Mouse (Mus musculus) MEL (cell line): ENCODE measurements at regions not wholly inside any gene's neighbourhood (a gene's known extent, or its start where the extent isn't known, plus 50 kb on each side); places are given as distances from the start of the nearest gene placed in this dataset.

ENCODE experiments used
- DNase-seq: peaks from one replicate; pipeline ENCODE4 v3.0.0; 2011; ENCODE audit warnings: low read depth, low spot score
- H3K27ac ChIP-seq: 2 replicates; pipeline ENCODE4 v1.5.1; 2012; ENCODE audit warnings: low read depth, mild to moderate bottlenecking, control low read depth, low read length, moderate library complexity; ENCODE audit not compliant: control insufficient read depth
- H3K27me3 ChIP-seq, 2 experiments: fragments of 150-350 bp in 1 of 2; sonication (generic) in 1 of 2; 2 replicates each; pipeline ENCODE4 v1.6.1; 2012; ENCODE audit warnings: low read length in 2 of 2, mild to moderate bottlenecking in 2 of 2, improper control_type of control experiment in 1 of 2, moderate library complexity in 1 of 2; ENCODE audit not compliant: insufficient read depth in 2 of 2, control insufficient read depth in 1 of 2
- H3K36me3 ChIP-seq, 2 experiments: 2 replicates each; pipeline ENCODE4 v1.6.1; 2012 to 2014; ENCODE audit warnings: low read length in 2 of 2, improper control_type of control experiment in 1 of 2, inconsistent platforms in 1 of 2, mild to moderate bottlenecking in 1 of 2; ENCODE audit not compliant: insufficient read depth in 2 of 2, control insufficient read depth in 1 of 2
- H3K4me1 ChIP-seq, 2 experiments: fragments of 150-350 bp in 1 of 2; sonication (generic) in 1 of 2; 2 replicates each; pipeline ENCODE4 v1.6.1; 2012; ENCODE audit warnings: low read length in 2 of 2, improper control_type of control experiment in 1 of 2, mild to moderate bottlenecking in 1 of 2; ENCODE audit not compliant: insufficient read depth in 2 of 2, control insufficient read depth in 1 of 2
- H3K4me3 ChIP-seq, 2 experiments: fragments of 150-350 bp in 1 of 2; sonication (generic) in 1 of 2; 2 replicates each; pipeline ENCODE4 v1.5.1; 2012; ENCODE audit warnings: low read depth in 2 of 2, low read length in 2 of 2, mild to moderate bottlenecking in 2 of 2, moderate library complexity in 2 of 2, control low read depth in 1 of 2, improper control_type of control experiment in 1 of 2; ENCODE audit not compliant: control insufficient read depth in 1 of 2, insufficient read depth in 1 of 2
- H3K79me2 ChIP-seq: 2 replicates; pipeline ENCODE4 v1.6.1; 2012; ENCODE audit warnings: mild to moderate bottlenecking, low read length, moderate library complexity; ENCODE audit not compliant: control insufficient read depth, poor library complexity, insufficient read depth
- H3K9ac ChIP-seq: 2 replicates; pipeline ENCODE4 v1.6.1; 2012; ENCODE audit warnings: low read depth, mild to moderate bottlenecking, control low read depth, low read length, moderate library complexity; ENCODE audit not compliant: control insufficient read depth, poor library complexity, severe bottlenecking
- H3K9me3 ChIP-seq: fragments of 150-350 bp; sonication (generic); replicated peaks from 2 replicates; pipeline ENCODE4 v1.6.1; 2012; ENCODE audit warnings: mild to moderate bottlenecking, low read length, improper control_type of control experiment, moderate library complexity; ENCODE audit not compliant: insufficient read depth
- CTCF ChIP-seq, 3 experiments: IDR thresholded peaks in 2 of 3; conservative IDR thresholded peaks in 1 of 3; 2 replicates each; pipeline ENCODE4 v1.5.1; 2011 to 2012; ENCODE audit warnings: low read length in 3 of 3, low read depth in 2 of 3, mild to moderate bottlenecking in 2 of 3, improper control_type of control experiment in 1 of 3, inconsistent platforms in 1 of 3, mixed read lengths in 1 of 3, moderate library complexity in 1 of 3; ENCODE audit not compliant: control insufficient read depth in 1 of 3, insufficient read depth in 1 of 3, poor library complexity in 1 of 3, severe bottlenecking in 1 of 3
- E2F4 ChIP-seq: IDR thresholded peaks from 2 replicates; pipeline ENCODE4 v1.6.1; 2011; ENCODE audit warnings: low read depth, low read length, improper control_type of control experiment, borderline replicate concordance
- ETS1 ChIP-seq: IDR thresholded peaks from 2 replicates; pipeline ENCODE4 v1.6.1; 2012; ENCODE audit warnings: low read depth, mild to moderate bottlenecking, inconsistent platforms, low read length, improper control_type of control experiment, moderate library complexity
- JUND ChIP-seq: IDR thresholded peaks from 2 replicates; pipeline ENCODE4 v1.6.1; 2011; ENCODE audit warnings: low read depth, mild to moderate bottlenecking, improper control_type of control experiment, low read length
- MAFK ChIP-seq: IDR thresholded peaks from 2 replicates; pipeline ENCODE4 v1.6.1; 2011; ENCODE audit warnings: low read depth, mild to moderate bottlenecking, low read length, improper control_type of control experiment, borderline replicate concordance
- MEF2A ChIP-seq: IDR thresholded peaks from 2 replicates; pipeline ENCODE4 v1.6.1; 2014; ENCODE audit warnings: low read depth, mild to moderate bottlenecking, inconsistent platforms, low read length, improper control_type of control experiment; ENCODE audit not compliant: poor library complexity, insufficient replicate concordance, severe bottlenecking; ENCODE audit errors: extremely low read depth
- MXI1 ChIP-seq: IDR thresholded peaks from 2 replicates; pipeline ENCODE4 v1.6.1; 2011; ENCODE audit warnings: mild to moderate bottlenecking, low read depth, low read length, improper control_type of control experiment
- MYC ChIP-seq: IDR thresholded peaks from 2 replicates; pipeline ENCODE4 v1.6.1; 2011; ENCODE audit warnings: low read depth, mild to moderate bottlenecking, low read length, improper control_type of control experiment, moderate library complexity
- NELFE ChIP-seq: IDR thresholded peaks from 2 replicates; pipeline ENCODE4 v1.6.1; 2011; ENCODE audit warnings: low read depth, low read length, improper control_type of control experiment
- NRF1 ChIP-seq: IDR thresholded peaks from 2 replicates; pipeline ENCODE4 v1.6.1; 2014; ENCODE audit warnings: low read depth, mild to moderate bottlenecking, inconsistent platforms, low read length, improper control_type of control experiment, moderate library complexity; ENCODE audit not compliant: poor library complexity, insufficient read depth, severe bottlenecking
- POLR2AphosphoS2 ChIP-seq: IDR thresholded peaks from 2 replicates; pipeline ENCODE4 v1.6.1; 2011; ENCODE audit warnings: low read length, improper control_type of control experiment
- RAD21 ChIP-seq: IDR thresholded peaks from 2 replicates; pipeline ENCODE4 v1.6.1; 2011; ENCODE audit warnings: mild to moderate bottlenecking, low read depth, low read length, improper control_type of control experiment
- SIN3A ChIP-seq: IDR thresholded peaks from 2 replicates; pipeline ENCODE4 v1.6.1; 2012; ENCODE audit warnings: low read length, improper control_type of control experiment, inconsistent platforms
- TBP ChIP-seq: IDR thresholded peaks from 2 replicates; pipeline ENCODE4 v1.8.0; 2011; ENCODE audit warnings: low read depth, low read length, improper control_type of control experiment
- UBTF ChIP-seq: IDR thresholded peaks from 2 replicates; pipeline ENCODE4 v1.6.1; 2012; ENCODE audit warnings: low read depth, mild to moderate bottlenecking, inconsistent platforms, low read length, improper control_type of control experiment, moderate library complexity, borderline replicate concordance; ENCODE audit not compliant: insufficient read depth
- ZMIZ1 ChIP-seq: IDR thresholded peaks from 2 replicates; pipeline ENCODE4 v1.6.1; 2012; ENCODE audit warnings: low read depth, mild to moderate bottlenecking, inconsistent platforms, low read length, improper control_type of control experiment, moderate library complexity

DNA sequence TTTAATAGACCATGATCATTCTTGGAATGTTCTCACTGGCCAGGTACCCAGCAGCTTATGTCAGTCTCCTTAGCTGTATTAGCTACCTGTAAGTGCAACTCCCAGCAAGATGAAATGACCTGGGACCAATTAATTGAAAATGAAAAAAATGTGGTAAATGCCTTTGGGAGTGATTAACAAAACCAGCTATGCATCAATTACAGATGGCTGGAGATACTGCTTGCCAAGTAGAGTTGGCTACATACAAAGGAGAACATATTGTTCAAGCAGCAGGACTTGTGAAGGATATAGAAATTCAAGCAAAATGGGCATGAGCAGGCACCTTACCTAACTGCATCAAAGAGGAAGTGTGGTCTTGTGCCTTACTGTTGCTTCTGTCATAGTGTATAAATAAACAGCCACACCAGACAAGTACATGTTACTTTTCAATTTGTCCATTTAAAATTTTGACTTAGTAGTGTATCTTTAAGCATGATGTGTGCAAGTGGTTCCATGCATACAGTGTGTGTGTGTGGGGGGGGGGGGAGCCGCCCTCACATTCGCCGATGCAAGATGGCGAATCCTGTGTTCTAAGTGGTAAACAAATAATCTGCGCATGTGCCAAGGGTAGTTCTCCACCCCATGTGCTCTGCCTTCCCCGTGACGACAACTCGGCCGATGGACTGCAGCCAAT is 307.0 kb downstream of the Pcdh17 start:
- no peaks in the 10 kb centered on the region for H3K36me3 ChIP-seq
- H3K4me1 ChIP-seq, result no peaks in the 10 kb centered on the region
- no peak overlapping the region for H3K27ac ChIP-seq
- no peak overlapping the region for H3K9ac ChIP-seq
- H3K9me3 ChIP-seq, result no peaks in the 10 kb centered on the region
- H3K79me2 ChIP-seq, result no peaks in the 10 kb centered on the region
- DNase-seq, result peak; percentile 4
- H3K27me3 ChIP-seq, result no peaks in the 10 kb centered on the region
- TF ChIP-seq ETS1, result no peak
- no peak overlapping the region for H3K4me3 ChIP-seq

GRCm38 (mm10) chr14:84757592-84757991 is 314.2 kb downstream of the Pcdh17 start:
- H3K4me3 ChIP-seq, result no peak overlapping the region
- H3K9ac ChIP-seq, result no peak overlapping the region
- no peak overlapping the region for H3K27ac ChIP-seq
- no peak for TF ChIP-seq CTCF (IDR thresholded peaks at IDR 0.05 in 2 of 3, conservative IDR thresholded peaks at IDR 0.05 in 1 of 3; ENCODE audit: control insufficient read depth in 1 of 3, insufficient read depth in 1 of 3, low read depth in 2 of 3, low read length in 3 of 3, poor library complexity in 1 of 3, severe bottlenecking in 1 of 3)
- no peak for TF ChIP-seq POLR2AphosphoS2
- no peak for TF ChIP-seq ETS1
- TF ChIP-seq NRF1, result no peak
- no peak for TF ChIP-seq NELFE
- TF ChIP-seq MEF2A, result no peak
- no peak for TF ChIP-seq MAFK
- no peak for TF ChIP-seq MXI1
- TF ChIP-seq ZMIZ1, result no peak
- no peaks in the 10 kb centered on the region for H3K4me1 ChIP-seq
- DNase-seq, result no peak
- H3K27me3 ChIP-seq, result no peaks in the 10 kb centered on the region
- H3K79me2 ChIP-seq, result no peaks in the 10 kb centered on the region
- H3K9me3 ChIP-seq, result no peaks in the 10 kb centered on the region
- no peaks in the 10 kb centered on the region for H3K36me3 ChIP-seq

DNA sequence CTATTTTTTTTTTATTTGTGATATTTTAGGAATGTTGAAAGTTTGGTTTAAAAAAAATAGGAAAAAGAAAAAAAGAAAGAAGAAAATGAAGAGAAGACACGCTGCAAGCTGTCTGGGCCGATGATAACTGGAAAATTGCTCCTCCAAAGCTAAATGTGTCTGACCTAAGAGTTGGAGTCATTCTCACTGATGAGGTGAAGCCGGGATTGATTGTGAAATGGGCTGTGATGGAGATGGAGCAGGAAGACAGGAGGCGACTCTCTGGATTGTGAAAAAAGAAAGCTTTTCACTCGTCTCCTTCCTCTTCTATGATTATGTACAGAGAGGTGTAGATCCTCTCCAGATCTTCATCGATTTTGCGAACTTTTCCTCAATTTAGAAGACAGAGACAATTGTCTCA is 349.8 kb downstream of the Pcdh17 start:
- no peak for DNase-seq

More for the DNA sequence above, 349.8 kb downstream of the Pcdh17 start:
- H3K4me3 ChIP-seq, result no peak overlapping the region
- no peaks in the 10 kb centered on the region for H3K27me3 ChIP-seq
- H3K9ac ChIP-seq, result no peak overlapping the region
- H3K27ac ChIP-seq, result no peak overlapping the region
- no peaks in the 10 kb centered on the region for H3K36me3 ChIP-seq
- H3K4me1 ChIP-seq, result no peaks in the 10 kb centered on the region
- no peak for TF ChIP-seq ETS1
- TF ChIP-seq NELFE, result no peak
- no peak for TF ChIP-seq TBP
- TF ChIP-seq E2F4, result no peak
- TF ChIP-seq MYC, result no peak
- no peak for TF ChIP-seq JUND
- no peak for TF ChIP-seq UBTF
- no peak for TF ChIP-seq MXI1
- no peak for TF ChIP-seq NRF1
- no peak for TF ChIP-seq MAFK
- no peak for TF ChIP-seq SIN3A
- TF ChIP-seq MEF2A, result no peak
- no peak for TF ChIP-seq RAD21
- no peaks in the 10 kb centered on the region for H3K9me3 ChIP-seq
- no peaks in the 10 kb centered on the region for H3K79me2 ChIP-seq
